Mouse (Mus musculus) midbrain, embryonic 15.5 days (tissue): Measurements from ENCODE around the gene Dgcr8. TPM values are rescaled to one million over a fixed set of nuclear protein-coding genes. Genes with fewer than 3 reads are reported as not detected.

Source experiments
- ATAC-seq: fragments of 200-750 bp; cut with Nextera tagmentation; replicated peaks from 2 replicates; pipeline ENCODE4 v1.8.0; 2017; ENCODE audit warnings: moderate TSS enrichment
- H3K27ac ChIP-seq: fragments of 300-500 bp; sonication (generic); 2 replicates; pipeline ENCODE4 v1.5.1; 2015; ENCODE audit warnings: mild to moderate bottlenecking, inconsistent platforms
- H3K27me3 ChIP-seq: fragments of 300-500 bp; sonication (generic); replicated peaks from 2 replicates; pipeline ENCODE4 v1.6.1; 2015; ENCODE audit warnings: inconsistent platforms
- H3K36me3 ChIP-seq: fragments of 300-500 bp; sonication (generic); replicated peaks from 2 replicates; pipeline ENCODE4 v1.6.1; 2015; ENCODE audit warnings: inconsistent platforms
- H3K4me1 ChIP-seq: fragments of 300-500 bp; sonication (generic); 2 replicates; pipeline ENCODE4 v1.6.1; 2015; ENCODE audit warnings: inconsistent platforms
- H3K4me2 ChIP-seq: fragments of 300-500 bp; sonication (generic); 2 replicates; pipeline ENCODE4 v1.6.1; 2015; ENCODE audit warnings: inconsistent platforms, mild to moderate bottlenecking, moderate library complexity
- H3K4me3 ChIP-seq: fragments of 300-500 bp; sonication (generic); 2 replicates; pipeline ENCODE4 v1.5.1; 2015; ENCODE audit warnings: mild to moderate bottlenecking, inconsistent platforms
- H3K9ac ChIP-seq: fragments of 300-500 bp; sonication (generic); 2 replicates; pipeline ENCODE4 v1.6.1; 2015; ENCODE audit warnings: mild to moderate bottlenecking, inconsistent platforms
- H3K9me3 ChIP-seq: fragments of 300-500 bp; sonication (generic); 2 replicates; pipeline ENCODE4 v1.6.1; 2016; ENCODE audit warnings: inconsistent platforms
- WGBS: fragments of 180-500 bp; shearing (Covaris S2); methylation state at CpG from one replicate; pipeline ENCODE4 v1.1.7; 2015; ENCODE audit warnings: mixed read lengths; 5-methylcytosine and 5-hydroxymethylcytosine counted together
- polyA plus RNA-seq: library from polyadenylated mRNA; unstranded; fragments of >200 nt; fragmentation: Nextera tagmentation; extraction: Ambion mirVana; gene quantifications from 2 replicates; pipeline ENCODE4 v1.2.1, GENCODE M21; 2015

Dgcr8 gene
- polyA plus RNA-seq, 1 experiment from 2014 or later, result 38.9 TPM

- no peak overlapping the region for H3K27ac ChIP-seq
- no peak for ATAC-seq
- WGBS, result 90% methylated on average over 6 of the region's 6 CpGs
- peaks cover 33% of the 10 kb centered on the region for H3K4me1 ChIP-seq
- H3K9me3 ChIP-seq, result no peaks in the 10 kb centered on the region
- H3K4me3 ChIP-seq, result no peak overlapping the region
- no peaks in the 10 kb centered on the region for H3K27me3 ChIP-seq
- no peak overlapping the region for H3K9ac ChIP-seq
- no peak overlapping the region for H3K4me2 ChIP-seq
- peaks cover 19% of the 10 kb centered on the region; the same call in 1 of the 2 replicates for H3K36me3 ChIP-seq
Measured at GRCm38 (mm10) chr16:18230617-18231016, 58.4 kb downstream of the Dgcr8 start.

DNA sequence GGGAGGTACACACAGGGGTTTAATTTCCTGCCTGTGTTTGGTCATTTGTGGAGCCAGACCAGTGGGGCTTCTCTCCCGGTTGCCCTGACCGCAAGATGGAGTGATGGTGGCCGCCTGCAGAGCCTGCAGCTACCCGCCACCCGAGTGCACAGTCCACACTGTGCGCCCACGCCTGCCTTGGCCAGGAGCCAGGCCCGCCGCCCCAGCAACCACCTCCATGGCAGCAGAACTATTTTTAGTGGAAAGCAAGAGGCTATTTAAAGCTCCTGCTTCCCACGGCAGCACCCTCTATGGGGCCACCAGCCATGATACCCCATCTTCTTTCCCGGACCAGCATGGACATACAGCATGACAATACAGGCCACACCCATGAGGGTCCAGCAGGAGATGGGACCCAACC is 59.4 kb downstream of the Dgcr8 start:
- Histone ChIP-seq H3K27ac (no peak overlapping the region), H3K9me3 (no peaks in the 10 kb centered on the region), H3K9ac (no peak overlapping the region), H3K36me3 (peaks cover 29% of the 10 kb centered on the region), H3K4me3 (no peak overlapping the region), H3K4me2 (no peak overlapping the region), H3K27me3 (no peaks in the 10 kb centered on the region), H3K4me1 (peaks cover 30% of the 10 kb centered on the region)
- 63% methylated on average over 11 of the region's 11 CpGs for WGBS
- no peak for ATAC-seq

- Histone ChIP-seq H3K27me3 (no peaks in the 10 kb centered on the region), H3K4me3 (no peak overlapping the region), H3K9me3 (no peaks in the 10 kb centered on the region), H3K9ac (no peak overlapping the region), H3K36me3 (peaks cover 36% of the 10 kb centered on the region), H3K27ac (no peak overlapping the region), H3K4me1 (peaks cover 24% of the 10 kb centered on the region), H3K4me2 (no peak overlapping the region)
- 90% methylated on average over 4 of the region's 4 CpGs for WGBS
- no peak for ATAC-seq
Measured at GRCm38 (mm10) chr16:18228856-18229255, 60.2 kb downstream of the Dgcr8 start.

GRCm38 (mm10) chr16:18227897-18228422 is 61.1 kb downstream of the Dgcr8 start:
- Histone ChIP-seq H3K4me1 (peaks cover 16% of the 10 kb centered on the region), H3K4me3 (no peak overlapping the region), H3K27ac (no peak overlapping the region), H3K27me3 (no peaks in the 10 kb centered on the region), H3K4me2 (no peak overlapping the region), H3K9ac (no peak overlapping the region), H3K36me3 (peaks cover 45% of the 10 kb centered on the region), H3K9me3 (no peaks in the 10 kb centered on the region)
- ATAC-seq, result no peak
- WGBS, result 95% methylated on average over 20 of the region's 20 CpGs

DNA sequence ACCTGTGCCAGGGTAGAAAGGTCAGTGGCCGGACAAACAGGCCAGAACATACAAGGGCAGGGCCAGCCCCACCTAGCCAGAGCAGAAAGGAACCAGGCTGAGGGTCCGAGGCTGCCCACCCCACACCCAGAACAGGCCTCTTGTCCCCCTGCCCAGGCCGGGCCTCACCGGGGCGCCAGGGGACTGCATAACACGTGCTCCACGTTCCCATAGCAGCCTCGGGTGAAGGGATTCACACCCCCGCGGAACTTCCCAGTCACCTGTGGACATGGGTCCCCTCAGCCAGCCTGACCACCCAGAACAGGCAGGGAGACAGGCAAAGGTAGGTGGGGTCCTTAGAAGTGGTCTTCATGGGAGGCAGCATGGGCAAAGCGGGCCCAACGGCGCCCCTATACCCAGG is 61.9 kb downstream of the Dgcr8 start:
- peaks cover 16% of the 10 kb centered on the region for H3K4me1 ChIP-seq
- H3K4me3 ChIP-seq, result no peak overlapping the region
- no peak for ATAC-seq
- H3K4me2 ChIP-seq, result no peak overlapping the region
- no peaks in the 10 kb centered on the region for H3K27me3 ChIP-seq
- peaks cover 53% of the 10 kb centered on the region for H3K36me3 ChIP-seq
- H3K27ac ChIP-seq, result no peak overlapping the region
- 94% methylated on average over 13 of the region's 13 CpGs for WGBS
- H3K9me3 ChIP-seq, result no peaks in the 10 kb centered on the region
- H3K9ac ChIP-seq, result no peak overlapping the region

DNA sequence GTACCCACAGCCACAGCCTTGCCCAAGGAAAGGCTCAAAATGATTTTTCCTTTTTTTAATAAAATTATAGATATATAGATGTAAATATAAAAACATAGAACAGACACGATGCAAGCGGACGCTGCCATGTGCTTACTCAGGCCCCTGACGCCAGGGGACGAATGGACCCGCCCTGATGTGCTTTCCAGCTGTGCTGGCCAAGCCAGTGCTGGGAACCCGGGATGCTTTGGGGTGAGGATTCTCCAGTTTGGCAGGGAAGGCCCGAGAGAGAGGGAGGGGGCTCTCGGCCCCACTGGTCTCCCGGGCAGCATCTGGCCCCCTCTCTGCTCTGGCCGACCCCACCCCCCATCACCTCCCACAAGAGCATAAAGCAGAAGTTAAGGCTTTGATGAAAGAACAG is 66.9 kb downstream of the Dgcr8 start:
- Histone ChIP-seq H3K27ac (no peak overlapping the region), H3K9me3 (no peaks in the 10 kb centered on the region), H3K27me3 (no peaks in the 10 kb centered on the region), H3K36me3 (peaks cover 43% of the 10 kb centered on the region), H3K4me1 (peaks cover 12% of the 10 kb centered on the region), H3K9ac (no peak overlapping the region), H3K4me3 (no peak overlapping the region), H3K4me2 (no peak overlapping the region)
- WGBS, result 88% methylated on average over 11 of the region's 11 CpGs
- no peak for ATAC-seq

GRCm38 (mm10) chr16:18221543-18221898 is 67.5 kb downstream of the Dgcr8 start:
- Histone ChIP-seq H3K4me2 (no peak overlapping the region), H3K9me3 (no peaks in the 10 kb centered on the region), H3K4me1 (peaks cover 12% of the 10 kb centered on the region), H3K27ac (no peak overlapping the region), H3K4me3 (no peak overlapping the region), H3K27me3 (no peaks in the 10 kb centered on the region), H3K9ac (no peak overlapping the region), H3K36me3 (peaks cover 38% of the 10 kb centered on the region)
- no peak for ATAC-seq
- 77% methylated on average over 11 of the region's 11 CpGs for whole genome bisulfite sequencing

DNA sequence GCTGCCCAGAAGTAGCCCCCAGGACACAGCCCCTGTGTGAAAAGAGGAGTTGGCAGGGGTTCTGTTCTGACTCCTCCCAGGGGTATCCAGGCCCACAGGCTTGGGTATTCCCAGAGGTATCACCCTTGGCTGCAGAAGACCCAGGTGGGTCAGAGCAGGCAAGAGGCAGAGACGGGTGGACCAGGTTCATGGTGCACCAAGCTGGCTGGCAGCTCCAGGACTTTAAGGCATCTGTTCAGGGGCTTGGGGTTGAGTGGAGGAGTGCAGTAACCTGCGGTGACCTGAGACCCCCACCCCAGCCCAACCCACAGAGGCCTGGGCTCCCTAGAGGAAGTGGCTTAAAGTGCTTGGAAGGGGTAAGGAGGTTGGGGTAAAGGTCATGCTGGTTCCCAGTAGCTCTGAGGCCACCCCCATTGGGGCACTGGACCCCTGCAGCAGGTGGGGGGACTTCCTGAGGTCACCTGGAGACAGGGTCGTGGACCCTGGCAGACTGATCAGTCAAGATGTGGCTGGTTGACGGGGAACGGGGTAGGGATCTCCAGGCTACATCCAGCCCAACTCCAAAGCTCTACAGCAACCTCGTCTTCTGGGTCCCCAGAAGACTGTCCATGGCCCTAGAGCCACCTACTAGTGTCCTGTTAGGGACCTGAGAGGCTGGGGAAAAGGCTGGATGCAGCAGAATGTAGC is 68.0 kb downstream of the Dgcr8 start:
- ATAC-seq, result 0 out of 2 replicates have a peak, but pooled peaks have one; percentile 6
- Histone ChIP-seq H3K36me3 (peaks cover 38% of the 10 kb centered on the region), H3K4me3 (no peak overlapping the region), H3K27ac (no peak overlapping the region), H3K9ac (no peak overlapping the region), H3K4me2 (no peak overlapping the region), H3K27me3 (no peaks in the 10 kb centered on the region), H3K9me3 (no peaks in the 10 kb centered on the region), H3K4me1 (peaks cover 15% of the 10 kb centered on the region)
- 91% methylated on average over 6 of the region's 6 CpGs for WGBS

DNA sequence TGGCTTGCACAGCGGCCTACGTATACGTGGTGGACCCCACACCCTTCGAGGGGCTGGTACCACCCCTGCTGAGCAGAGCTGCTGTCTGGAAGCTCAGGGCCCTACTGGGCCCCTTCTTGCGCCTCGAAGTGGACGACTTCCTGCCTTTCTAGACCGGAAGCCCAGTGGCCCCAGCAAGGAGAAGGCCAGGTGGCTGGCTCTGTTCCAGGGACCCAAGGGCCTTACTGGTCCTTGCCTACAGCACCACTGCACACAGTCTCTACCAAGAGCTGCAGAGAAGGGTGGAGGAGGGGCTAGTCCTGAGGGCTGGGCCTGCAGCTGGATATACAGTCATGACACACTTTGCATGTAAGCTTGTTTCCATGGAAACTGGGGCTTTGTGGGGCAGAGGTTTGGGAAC is 69.0 kb downstream of the Dgcr8 start:
- Histone ChIP-seq H3K9ac (no peak overlapping the region), H3K4me2 (no peak overlapping the region), H3K27me3 (no peaks in the 10 kb centered on the region), H3K27ac (no peak overlapping the region), H3K9me3 (no peaks in the 10 kb centered on the region), H3K4me3 (no peak overlapping the region), H3K4me1 (peaks cover 25% of the 10 kb centered on the region), H3K36me3 (peaks cover 28% of the 10 kb centered on the region)
- WGBS, result 66% methylated on average over 8 of the region's 8 CpGs
- ATAC-seq, result no peak

DNA sequence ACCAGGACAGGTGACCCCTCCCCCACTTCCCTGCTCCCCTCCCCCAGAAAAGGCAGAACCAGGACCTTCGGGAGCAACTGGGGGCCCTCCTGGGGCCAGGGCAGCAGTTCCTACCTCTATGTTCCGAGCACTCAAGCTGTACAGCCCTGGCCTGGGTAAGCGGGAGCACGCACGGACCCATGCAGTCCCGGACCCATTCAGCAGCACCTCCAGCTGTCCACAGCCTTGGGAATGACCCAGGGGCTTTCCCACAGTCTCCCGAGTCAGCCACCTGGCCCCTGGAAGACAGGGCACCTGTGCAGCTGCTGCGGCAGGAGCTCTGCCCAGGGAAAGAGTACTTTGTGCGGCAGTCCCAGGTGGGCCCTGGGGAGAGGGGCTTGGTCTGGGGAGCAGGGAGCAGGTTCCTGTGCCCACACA is 70.5 kb downstream of the Dgcr8 start:
- no peak overlapping the region for H3K4me3 ChIP-seq
- WGBS, result 83% methylated on average over 9 of the region's 9 CpGs
- H3K4me2 ChIP-seq, result no peak overlapping the region
- H3K27ac ChIP-seq, result no peak overlapping the region
- no peak for ATAC-seq
- H3K9me3 ChIP-seq, result no peaks in the 10 kb centered on the region
- no peak overlapping the region for H3K9ac ChIP-seq
- no peaks in the 10 kb centered on the region for H3K27me3 ChIP-seq
- peaks cover 39% of the 10 kb centered on the region for H3K4me1 ChIP-seq
- H3K36me3 ChIP-seq, result peaks cover 14% of the 10 kb centered on the region

- no peak for ATAC-seq
- H3K9ac ChIP-seq, result no peak within 1 kb of the TSS
- H3K27me3 ChIP-seq, result no peaks in the 10 kb centered on the region
- H3K27ac ChIP-seq, result no peak within 1 kb of the TSS
- peaks cover 50% of the 10 kb centered on the region for H3K4me1 ChIP-seq
- H3K4me2 ChIP-seq, result no peak within 1 kb of the TSS
- H3K4me3 ChIP-seq, result no peak within 1 kb of the TSS
- peaks cover 4% of the 10 kb centered on the region; the same call in 1 of the 2 replicates for H3K36me3 ChIP-seq
- H3K9me3 ChIP-seq, result no peaks in the 10 kb centered on the region
- WGBS, result 89% methylated on average over 4 of the region's 4 CpGs
Measured at GRCm38 (mm10) chr16:18217579-18217978, 71.5 kb downstream of the Dgcr8 start, which contains the start of gene Ccdc188. Ccdc188 (plus strand) TSS chr16:18217879.

GRCm38 (mm10) chr16:18214858-18215257 is 74.2 kb downstream of the Dgcr8 start:
- peak overlapping the region; percentile 49 for H3K4me2 ChIP-seq
- H3K9ac ChIP-seq, result peak overlapping the region; percentile 37; the same call in 1 of the 2 replicates
- peaks cover 56% of the 10 kb centered on the region for H3K4me1 ChIP-seq
- ATAC-seq, result no peak
- H3K27ac ChIP-seq, result peak overlapping the region; percentile 85
- no peaks in the 10 kb centered on the region for H3K9me3 ChIP-seq
- 59% methylated on average over 7 of the region's 7 CpGs for WGBS
- H3K36me3 ChIP-seq, result no peaks in the 10 kb centered on the region
- H3K4me3 ChIP-seq, result peak overlapping the region; percentile 25
- no peaks in the 10 kb centered on the region for H3K27me3 ChIP-seq

- H3K27ac ChIP-seq, result peak overlapping the region; percentile 85
- peak overlapping the region; percentile 25 for H3K4me3 ChIP-seq
- no peaks in the 10 kb centered on the region for H3K9me3 ChIP-seq
- no peaks in the 10 kb centered on the region for H3K36me3 ChIP-seq
- H3K4me1 ChIP-seq, result peaks cover 55% of the 10 kb centered on the region
- H3K27me3 ChIP-seq, result no peaks in the 10 kb centered on the region
- ATAC-seq, result peak; percentile 94
- WGBS, result 3% methylated on average over 6 of the region's 6 CpGs
- peak overlapping the region; percentile 37; the same call in 1 of the 2 replicates for H3K9ac ChIP-seq
- peak overlapping the region; percentile 49 for H3K4me2 ChIP-seq
Measured at GRCm38 (mm10) chr16:18213689-18214088, 75.4 kb downstream of the Dgcr8 start.
